Mouse (Mus musculus) liver, embryonic 12.5 days (tissue): ENCODE measurements around the gene Gm14685. TPM values are rescaled to one million over a fixed set of nuclear protein-coding genes. Genes with fewer than 3 reads are reported as not detected.
"Not testable (repeated sequence)": the region's sequence is repeated elsewhere in the genome, so short reads cannot be mapped to it uniquely, and the experiment has no call there.

ENCODE experiments used
- ATAC-seq: fragments of 200-750 bp; cut with Nextera tagmentation; 2 replicates; pipeline ENCODE4 v1.8.0; 2017; ENCODE audit warnings: moderate number of reproducible peaks, mild to moderate bottlenecking, moderate library complexity
- H3K27ac ChIP-seq: fragments of 300-500 bp; sonication (generic); 2 replicates; pipeline ENCODE4 v1.5.1; 2016; ENCODE audit warnings: mild to moderate bottlenecking
- H3K27me3 ChIP-seq: fragments of 300-500 bp; sonication (generic); replicated peaks from 2 replicates; pipeline ENCODE4 v1.6.1; 2016; ENCODE audit warnings: mild to moderate bottlenecking, moderate library complexity
- H3K36me3 ChIP-seq: fragments of 300-500 bp; sonication (generic); 2 replicates; pipeline ENCODE4 v1.6.1; 2016; ENCODE audit warnings: mild to moderate bottlenecking, moderate library complexity
- H3K4me1 ChIP-seq: fragments of 300-500 bp; sonication (generic); 2 replicates; pipeline ENCODE4 v1.6.1; 2016
- H3K4me2 ChIP-seq: fragments of 300-500 bp; sonication (generic); 2 replicates; pipeline ENCODE4 v1.6.1; 2016; ENCODE audit warnings: mild to moderate bottlenecking, moderate library complexity
- H3K4me3 ChIP-seq: fragments of 300-500 bp; sonication (generic); 2 replicates; pipeline ENCODE4 v1.5.1; 2016; ENCODE audit warnings: mild to moderate bottlenecking, moderate library complexity
- H3K9ac ChIP-seq: fragments of 300-500 bp; sonication (generic); 2 replicates; pipeline ENCODE4 v1.6.1; 2016; ENCODE audit warnings: mild to moderate bottlenecking, moderate library complexity
- H3K9me3 ChIP-seq: fragments of 300-500 bp; sonication (generic); replicated peaks from 2 replicates; pipeline ENCODE4 v1.6.1; 2016; ENCODE audit warnings: mild to moderate bottlenecking, moderate library complexity
- WGBS: fragments of 180-500 bp; shearing (Covaris S2); methylation state at CpG from one replicate; pipeline ENCODE4 v1.1.7; 2016; ENCODE audit not compliant: insufficient replicate concordance; 5-methylcytosine and 5-hydroxymethylcytosine counted together
- polyA plus RNA-seq: library from polyadenylated mRNA; unstranded; fragments of >200 nt; fragmentation: Nextera tagmentation; extraction: Ambion mirVana; gene quantifications from 2 replicates; pipeline ENCODE4 v1.2.1, GENCODE M21; 2016

Gene Gm14685
- 0.07 TPM in 1 of 2 replicates, not detected in the other for polyA plus RNA-seq

DNA sequence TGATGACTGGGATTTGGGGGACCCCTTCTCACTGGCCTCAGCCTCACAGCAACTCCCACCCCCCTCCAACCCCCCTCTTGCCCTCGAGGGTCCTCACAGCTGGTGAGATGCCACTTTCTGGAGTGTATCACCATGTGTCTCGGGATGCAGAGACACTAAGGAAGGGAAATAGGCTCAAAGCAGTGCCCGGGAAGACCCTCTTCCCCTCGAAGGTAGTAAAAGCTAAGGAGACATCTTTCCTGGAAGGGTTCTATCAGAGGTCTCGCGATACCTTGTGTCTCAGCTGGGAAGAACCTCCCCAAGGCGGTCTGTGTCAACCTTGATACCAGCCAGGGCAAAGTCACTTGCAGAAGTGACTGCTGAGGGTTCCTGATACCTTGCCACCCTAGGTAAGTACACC, at the start of gene Gm14685:
Gene Gm14685, plus strand, starts transcription at position 301 of the 400 bp plus-strand sequence.
- not testable (repeated sequence) for H3K9ac ChIP-seq, ATAC-seq, H3K36me3 ChIP-seq, H3K9me3 ChIP-seq, H3K27ac ChIP-seq, H3K4me2 ChIP-seq, H3K4me1 ChIP-seq, H3K27me3 ChIP-seq, H3K4me3 ChIP-seq
- WGBS = no CpG with 5 or more reads among the region's 7 CpGs

DNA sequence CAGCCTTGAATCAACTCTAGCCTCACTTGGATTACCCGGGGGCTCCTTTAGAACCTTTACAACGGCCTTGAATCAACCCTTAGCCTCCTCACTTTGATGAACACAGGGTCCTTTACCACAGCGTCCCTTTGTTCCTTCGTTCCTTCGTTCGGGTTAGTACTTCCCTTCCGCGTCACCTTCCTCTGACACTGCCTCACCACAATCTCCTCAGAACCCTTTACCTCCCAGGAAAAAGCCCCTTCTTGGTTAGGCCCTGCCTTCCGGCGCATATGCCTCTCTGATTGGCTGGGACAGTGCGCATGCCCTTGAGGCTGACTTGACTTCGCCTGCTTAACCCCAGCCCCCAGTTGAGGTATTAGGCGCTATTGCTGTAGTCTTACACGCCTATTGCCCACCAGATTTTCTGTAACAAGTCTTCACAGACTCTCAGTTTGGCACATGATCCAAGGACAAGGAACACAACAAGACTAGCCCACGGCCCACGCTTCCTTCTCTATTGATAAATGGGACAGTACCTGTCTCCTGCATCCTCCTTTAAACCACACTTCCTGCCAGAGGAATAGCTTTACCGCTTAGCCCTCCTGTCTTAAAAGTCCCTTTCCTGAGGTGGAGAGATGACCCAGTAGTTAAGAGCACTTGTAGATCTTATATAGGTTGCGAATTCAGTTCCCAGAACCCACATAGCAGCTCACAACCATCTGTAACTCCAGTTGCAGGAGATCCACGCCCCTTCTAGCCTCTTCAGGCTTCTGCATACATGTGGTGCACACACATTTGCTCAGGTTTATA, 34.4 kb upstream of the Gm14685 start, which contains the start of gene Xlr4a:
Gene Xlr4a, minus strand, starts transcription at position 212 of the 789 bp plus-strand sequence.
- not testable (repeated sequence) for H3K9ac ChIP-seq, H3K27ac ChIP-seq, H3K4me2 ChIP-seq, H3K4me3 ChIP-seq, H3K9me3 ChIP-seq, H3K27me3 ChIP-seq, H3K36me3 ChIP-seq, ATAC-seq, H3K4me1 ChIP-seq
- 52% methylated on average over 19 of the region's 19 CpGs for WGBS

DNA sequence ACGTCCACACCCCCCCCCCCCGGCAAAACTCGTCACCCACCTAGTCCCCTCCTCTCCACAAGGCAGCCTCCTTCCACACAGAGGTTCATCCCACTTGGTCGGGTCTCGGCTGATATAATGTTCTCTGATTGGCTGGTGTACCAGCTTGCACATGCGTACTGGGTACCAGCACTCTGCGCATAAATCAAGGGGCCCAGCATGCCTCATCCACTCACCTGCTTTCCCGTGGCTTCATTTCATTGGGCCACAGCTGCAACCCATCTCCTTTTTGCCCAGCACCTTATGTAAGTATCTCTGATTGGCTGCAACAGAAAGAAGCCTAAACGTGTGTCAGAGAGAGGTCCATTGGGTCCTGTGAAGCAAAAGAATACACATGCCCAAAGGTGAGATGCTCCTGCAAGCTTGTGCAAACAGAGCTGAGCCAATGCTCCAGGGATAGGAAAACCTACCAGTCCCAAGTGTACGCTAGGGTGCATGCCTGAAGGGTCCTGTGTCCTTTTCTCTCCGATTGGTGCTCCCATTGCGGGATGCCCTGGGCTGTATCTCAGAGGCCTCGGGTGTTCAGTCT, 19.8 kb upstream of the Gm14685 start, which contains the start of gene Xlr3a:
Gene Xlr3a, minus strand, starts transcription at position 155 of the 568 bp plus-strand sequence.
- not testable (repeated sequence) for H3K27ac ChIP-seq, H3K9ac ChIP-seq, H3K4me1 ChIP-seq, H3K9me3 ChIP-seq, ATAC-seq, H3K27me3 ChIP-seq, H3K36me3 ChIP-seq, H3K4me3 ChIP-seq, H3K4me2 ChIP-seq
- WGBS = 56% methylated on average over 12 of the region's 13 CpGs

DNA sequence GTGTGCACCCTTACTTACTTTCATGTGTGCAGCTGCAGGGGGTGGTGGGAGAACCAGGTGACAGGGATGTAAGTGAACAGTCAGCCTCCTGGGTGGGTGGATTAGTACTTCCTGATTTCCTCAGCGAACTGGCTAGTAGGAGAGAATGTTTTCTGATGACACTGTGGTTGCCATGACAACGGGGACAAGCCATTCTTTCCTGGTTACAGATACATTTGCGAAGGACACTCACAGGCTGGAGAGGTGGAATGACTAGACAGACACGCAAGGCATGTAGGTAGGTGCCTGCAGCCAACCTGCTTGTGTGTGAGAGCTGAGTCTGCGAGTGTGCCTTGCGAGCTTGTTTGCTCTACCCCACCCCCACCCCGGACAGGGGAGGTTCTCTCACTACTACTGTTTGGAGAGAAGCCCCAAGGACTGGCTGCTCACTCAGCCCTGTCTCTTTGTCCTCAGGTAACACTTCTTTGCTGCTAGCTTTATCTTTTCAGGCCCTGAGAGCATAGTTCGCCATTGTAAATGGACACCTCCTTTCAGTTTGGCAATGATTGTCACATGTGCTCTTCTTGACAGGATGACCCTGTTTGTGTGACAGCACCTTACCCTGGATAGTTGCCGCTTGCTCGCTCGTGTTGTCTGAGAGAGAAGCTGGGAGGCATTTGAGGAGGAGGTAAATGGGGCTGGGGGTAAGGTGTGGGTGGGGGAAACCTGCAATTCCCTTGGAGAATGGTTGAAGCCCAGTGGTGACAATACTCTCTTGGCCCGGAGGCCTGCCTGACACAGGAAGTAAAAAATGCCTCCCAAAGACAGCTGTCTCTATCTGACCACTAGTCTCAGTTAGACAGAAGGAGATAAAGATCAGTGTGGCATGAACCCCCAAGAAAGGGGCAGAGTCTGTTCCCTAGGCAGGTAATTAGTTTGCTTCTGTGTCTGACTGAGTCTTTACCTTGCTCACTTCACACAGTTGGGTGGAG, 6.3 kb downstream of the Gm14685 start:
- not testable (repeated sequence) for H3K27ac ChIP-seq, H3K4me1 ChIP-seq, H3K36me3 ChIP-seq, ATAC-seq, H3K9me3 ChIP-seq, H3K9ac ChIP-seq, H3K4me2 ChIP-seq, H3K4me3 ChIP-seq, H3K27me3 ChIP-seq
- WGBS = no CpG with 5 or more reads among the region's 12 CpGs

DNA sequence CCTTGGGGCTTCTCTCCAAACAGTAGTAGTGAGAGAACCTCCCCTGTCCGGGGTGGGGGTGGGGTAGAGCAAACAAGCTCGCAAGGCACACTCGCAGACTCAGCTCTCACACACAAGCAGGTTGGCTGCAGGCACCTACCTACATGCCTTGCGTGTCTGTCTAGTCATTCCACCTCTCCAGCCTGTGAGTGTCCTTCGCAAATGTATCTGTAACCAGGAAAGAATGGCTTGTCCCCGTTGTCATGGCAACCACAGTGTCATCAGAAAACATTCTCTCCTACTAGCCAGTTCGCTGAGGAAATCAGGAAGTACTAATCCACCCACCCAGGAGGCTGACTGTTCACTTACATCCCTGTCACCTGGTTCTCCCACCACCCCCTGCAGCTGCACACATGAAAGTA, 26.4 kb downstream of the Gm14685 start:
- not testable (repeated sequence) for H3K4me1 ChIP-seq, H3K27ac ChIP-seq, H3K4me3 ChIP-seq, H3K36me3 ChIP-seq, ATAC-seq, H3K27me3 ChIP-seq, H3K4me2 ChIP-seq, H3K9me3 ChIP-seq, H3K9ac ChIP-seq
- whole genome bisulfite sequencing = no CpG with 5 or more reads among the region's 7 CpGs

DNA sequence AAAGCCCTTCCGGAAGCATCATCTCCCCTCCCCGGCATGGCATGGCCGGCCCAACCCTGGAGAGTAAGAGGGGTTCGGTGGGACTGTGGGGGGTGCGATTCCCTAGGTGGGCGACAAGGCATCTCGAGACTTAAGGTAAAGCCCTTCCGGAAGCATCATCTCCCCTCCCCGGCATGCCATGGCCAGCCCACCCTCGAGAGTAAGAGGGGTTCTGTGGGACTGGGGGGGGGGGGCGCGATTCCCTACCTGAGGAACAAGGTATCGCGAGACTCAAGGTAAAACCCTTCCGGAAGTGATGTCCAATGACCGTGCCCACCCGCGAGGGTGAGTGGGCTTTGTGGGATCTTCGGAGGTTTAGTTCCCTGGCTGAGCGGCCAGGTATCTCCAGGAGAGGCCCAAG, 31.6 kb downstream of the Gm14685 start, which contains the start of gene Xlr5b:
Gene Xlr5b, plus strand, starts transcription at position 301 of the 400 bp plus-strand sequence.
- not testable (repeated sequence) for H3K4me3 ChIP-seq, H3K4me2 ChIP-seq, H3K4me1 ChIP-seq, ATAC-seq, H3K27me3 ChIP-seq, H3K36me3 ChIP-seq, H3K27ac ChIP-seq, H3K9ac ChIP-seq, H3K9me3 ChIP-seq
- WGBS = no CpG with 5 or more reads among the region's 20 CpGs

DNA sequence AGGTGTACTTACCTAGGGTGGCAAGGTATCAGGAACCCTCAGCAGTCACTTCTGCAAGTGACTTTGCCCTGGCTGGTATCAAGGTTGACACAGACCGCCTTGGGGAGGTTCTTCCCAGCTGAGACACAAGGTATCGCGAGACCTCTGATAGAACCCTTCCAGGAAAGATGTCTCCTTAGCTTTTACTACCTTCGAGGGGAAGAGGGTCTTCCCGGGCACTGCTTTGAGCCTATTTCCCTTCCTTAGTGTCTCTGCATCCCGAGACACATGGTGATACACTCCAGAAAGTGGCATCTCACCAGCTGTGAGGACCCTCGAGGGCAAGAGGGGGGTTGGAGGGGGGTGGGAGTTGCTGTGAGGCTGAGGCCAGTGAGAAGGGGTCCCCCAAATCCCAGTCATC, 32.5 kb downstream of the Gm14685 start, which contains the start of gene DXBay18:
Gene DXBay18, minus strand, starts transcription at position 101 of the 400 bp plus-strand sequence.
- no CpG with 5 or more reads among the region's 7 CpGs for WGBS
- H3K27me3 ChIP-seq, H3K27ac ChIP-seq, H3K9me3 ChIP-seq, H3K4me1 ChIP-seq, H3K9ac ChIP-seq, ATAC-seq, H3K4me2 ChIP-seq, H3K36me3 ChIP-seq, H3K4me3 ChIP-seq: not testable (repeated sequence)

DNA sequence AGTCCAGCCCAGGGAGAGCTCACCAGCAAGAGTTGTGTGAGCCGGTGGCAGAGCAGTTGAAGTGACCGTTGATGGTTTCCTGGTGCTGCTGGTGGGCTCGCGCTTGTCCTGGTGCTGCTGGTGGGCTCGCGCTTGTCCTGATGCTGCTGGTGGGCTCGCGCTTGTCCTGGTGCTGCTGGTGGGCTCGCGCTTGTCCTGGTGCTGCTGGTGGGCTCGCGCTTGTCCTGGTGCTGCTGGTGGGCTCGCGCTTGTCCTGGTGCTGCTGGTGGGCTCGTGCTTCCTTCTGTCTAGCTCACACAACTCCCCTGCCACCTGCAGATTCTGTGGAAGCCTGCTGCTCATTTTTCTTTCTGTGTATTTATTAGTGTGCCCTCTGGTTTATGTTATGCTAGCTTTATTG, 60.0 kb downstream of the Gm14685 start, which contains the start of gene Spin2d:
Gene Spin2d, minus strand, starts transcription at position 101 of the 400 bp plus-strand sequence.
- WGBS = 58% methylated on average over 9 of the region's 15 CpGs
- not testable (repeated sequence) for H3K4me2 ChIP-seq, H3K9me3 ChIP-seq, H3K9ac ChIP-seq, H3K4me1 ChIP-seq, ATAC-seq, H3K27me3 ChIP-seq, H3K36me3 ChIP-seq, H3K27ac ChIP-seq, H3K4me3 ChIP-seq

Other genes starting within 250 kb of the Gm14685 start
- 41.1 and 45.9 TPM in 2 replicates for gene Cetn2, start 198.6 kb upstream of the Gm14685 start, polyA plus RNA-seq
- gene Nsdhl, start 198.5 kb upstream of the Gm14685 start, polyA plus RNA-seq = 21.0 and 24.4 TPM in 2 replicates
- 1.2 and 1.5 TPM in 2 replicates for gene Zfp185, start 129.7 kb upstream of the Gm14685 start, polyA plus RNA-seq
- gene Pnma5, start 79.9 kb upstream of the Gm14685 start, polyA plus RNA-seq = not detected in 2 replicates
- not detected in 2 replicates for gene Pnma3, start 52.3 kb upstream of the Gm14685 start, polyA plus RNA-seq
- gene Xlr4a, start 34.6 kb upstream of the Gm14685 start, polyA plus RNA-seq = 1.1 and 1.3 TPM in 2 replicates
- 1.6 and 2.4 TPM in 2 replicates for gene Xlr3a, start 20.0 kb upstream of the Gm14685 start, polyA plus RNA-seq
- not detected in 2 replicates for gene Xlr5b, start 31.7 kb downstream of the Gm14685 start, polyA plus RNA-seq
- gene DXBay18, start 32.4 kb downstream of the Gm14685 start, polyA plus RNA-seq = 0.12 TPM in 1 of 2 replicates, not detected in the other
- not detected in 2 replicates for gene Spin2d, start 59.9 kb downstream of the Gm14685 start, polyA plus RNA-seq
- gene Xlr3b, start 75.2 kb downstream of the Gm14685 start, polyA plus RNA-seq = 2.9 and 3.4 TPM in 2 replicates
- gene Xlr4b, start 97.3 kb downstream of the Gm14685 start, polyA plus RNA-seq = 2.1 and 2.5 TPM in 2 replicates
- gene F8a, start 111.2 kb downstream of the Gm14685 start, polyA plus RNA-seq = 4.4 and 4.7 TPM in 2 replicates
- gene Xlr4c, start 126.1 kb downstream of the Gm14685 start, polyA plus RNA-seq = 0.50 and 0.51 TPM in 2 replicates
- gene Xlr3c, start 148.3 kb downstream of the Gm14685 start, polyA plus RNA-seq = not detected in 2 replicates
- not detected in 2 replicates for gene Xlr5a, start 175.9 kb downstream of the Gm14685 start, polyA plus RNA-seq
- gene Xlr5c, start 175.9 kb downstream of the Gm14685 start, polyA plus RNA-seq = not detected in 2 replicates
- gene Gm45015, start 219.8 kb downstream of the Gm14685 start, polyA plus RNA-seq = not detected in 2 replicates
- 4.0 and 4.4 TPM in 2 replicates for gene Zfp275, start 225.6 kb downstream of the Gm14685 start, polyA plus RNA-seq